Mouse (Mus musculus) neural tube, embryonic 15.5 days (tissue): ENCODE results near the gene Per1. TPM values are rescaled to one million over a fixed set of nuclear protein-coding genes. Genes with fewer than 3 reads are reported as not detected.
A peak's percentile ranks its signal among the peaks of the same experiment; 100 is the strongest.

Experiments used
- ATAC-seq: fragments of 200-750 bp; cut with Nextera tagmentation; 2 replicates; pipeline ENCODE4 v1.8.0; 2017; ENCODE audit warnings: mild to moderate bottlenecking, moderate TSS enrichment, moderate library complexity; ENCODE audit not compliant: low FRiP score
- H3K27ac ChIP-seq: fragments of 300-500 bp; sonication (generic); replicated peaks from 2 replicates; pipeline ENCODE4 v1.5.1; 2015; ENCODE audit warnings: mild to moderate bottlenecking, inconsistent platforms
- H3K27me3 ChIP-seq: fragments of 300-500 bp; sonication (generic); replicated peaks from 2 replicates; pipeline ENCODE4 v1.6.1; 2015; ENCODE audit warnings: inconsistent platforms
- H3K36me3 ChIP-seq: fragments of 300-500 bp; sonication (generic); 2 replicates; pipeline ENCODE4 v1.6.1; 2015; ENCODE audit warnings: inconsistent platforms
- H3K4me1 ChIP-seq: fragments of 300-500 bp; sonication (generic); 2 replicates; pipeline ENCODE4 v1.6.1; 2015; ENCODE audit warnings: inconsistent platforms
- H3K4me2 ChIP-seq: fragments of 300-500 bp; sonication (generic); 2 replicates; pipeline ENCODE4 v1.6.1; 2015; ENCODE audit warnings: inconsistent platforms, mild to moderate bottlenecking, moderate library complexity
- H3K4me3 ChIP-seq: fragments of 300-500 bp; sonication (generic); replicated peaks from 2 replicates; pipeline ENCODE4 v1.5.1; 2015; ENCODE audit warnings: mild to moderate bottlenecking, inconsistent platforms
- H3K9ac ChIP-seq: fragments of 300-500 bp; sonication (generic); replicated peaks from 2 replicates; pipeline ENCODE4 v1.6.1; 2015; ENCODE audit warnings: mild to moderate bottlenecking, inconsistent platforms
- H3K9me3 ChIP-seq: fragments of 300-500 bp; sonication (generic); replicated peaks from 2 replicates; pipeline ENCODE4 v1.6.1; 2016; ENCODE audit warnings: inconsistent platforms
- WGBS: fragments of 180-500 bp; shearing (Covaris S2); methylation state at CpG from one replicate; pipeline ENCODE4 v1.1.7; 2015; ENCODE audit warnings: mixed read lengths; 5-methylcytosine and 5-hydroxymethylcytosine counted together
- polyA plus RNA-seq: library from polyadenylated mRNA; unstranded; fragments of >200 nt; fragmentation: Nextera tagmentation; extraction: Ambion mirVana; gene quantifications from 2 replicates; pipeline ENCODE4 v1.2.1, GENCODE M21; 2015

The Per1 gene
- polyA plus RNA-seq, 1 experiment from 2014 or later, result 10.0 TPM

DNA sequence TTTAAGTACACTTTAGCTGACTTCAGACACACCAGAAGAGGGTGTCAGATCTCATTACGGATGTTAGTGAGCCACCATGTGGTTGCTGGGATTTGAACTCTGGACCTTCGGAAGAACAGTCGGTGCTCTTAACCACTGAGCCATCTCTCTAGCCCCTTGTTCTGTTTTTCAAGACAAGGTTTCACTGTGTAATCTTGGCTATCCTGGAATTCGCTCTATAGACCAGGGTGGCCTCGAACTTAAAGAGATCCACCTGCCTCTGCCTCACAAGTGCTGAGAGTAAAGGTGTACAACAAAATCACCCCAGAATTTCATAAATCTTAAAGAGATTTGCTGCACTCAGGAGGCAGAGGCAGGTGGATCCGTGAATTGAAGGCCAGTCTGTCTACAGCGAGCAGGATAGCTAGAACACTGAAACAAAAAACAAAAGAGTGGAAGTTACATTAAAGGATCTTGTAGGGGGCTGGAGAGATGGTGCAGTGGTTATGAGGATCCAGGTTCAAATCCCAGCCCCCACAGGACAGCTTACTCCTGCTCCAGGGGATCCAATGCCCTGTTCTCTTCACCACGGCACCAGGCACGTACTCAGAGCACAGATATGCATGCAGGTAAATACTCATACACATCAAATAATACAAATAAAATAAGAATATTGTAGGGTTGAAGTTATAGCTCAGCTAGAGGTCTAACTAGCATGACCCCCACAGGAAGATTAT is 19.1 kb upstream of the Per1 start:
- H3K4me2 ChIP-seq, result no peak overlapping the region
- H3K4me1 ChIP-seq, result peaks cover 39% of the 10 kb centered on the region
- H3K27ac ChIP-seq, result no peak overlapping the region
- H3K4me3 ChIP-seq, result no peak overlapping the region
- H3K9ac ChIP-seq, result no peak overlapping the region
- WGBS, result 50% methylated on average over 9 of the region's 9 CpGs
- no peak for ATAC-seq
- no peaks in the 10 kb centered on the region for H3K9me3 ChIP-seq
- H3K27me3 ChIP-seq, result no peaks in the 10 kb centered on the region
- no peaks in the 10 kb centered on the region for H3K36me3 ChIP-seq

DNA sequence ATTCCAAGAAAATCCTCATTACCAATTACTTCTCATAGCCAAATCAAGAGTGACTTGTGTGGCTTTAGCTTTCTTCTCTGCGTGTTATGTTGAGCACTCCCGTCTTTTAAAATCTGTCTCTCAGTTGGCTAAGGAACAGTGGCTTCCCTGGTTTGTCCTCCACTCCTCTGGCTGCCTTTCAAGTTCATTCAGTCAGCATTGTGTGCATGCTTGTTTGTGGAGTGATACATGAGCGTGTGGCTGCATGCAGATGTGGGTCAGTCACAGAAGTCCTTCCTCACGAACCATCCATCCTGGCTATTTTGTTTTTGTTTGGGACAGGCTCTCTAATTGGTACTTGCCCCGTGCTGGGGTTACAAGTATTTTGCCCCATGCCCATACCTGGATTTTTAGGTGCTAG is 18.4 kb upstream of the Per1 start:
- Histone ChIP-seq H3K9me3 (no peaks in the 10 kb centered on the region), H3K4me2 (no peak overlapping the region), H3K4me1 (peaks cover 32% of the 10 kb centered on the region), H3K4me3 (no peak overlapping the region), H3K9ac (no peak overlapping the region), H3K27me3 (no peaks in the 10 kb centered on the region), H3K36me3 (no peaks in the 10 kb centered on the region), H3K27ac (no peak overlapping the region)
- ATAC-seq, result no peak
- 66% methylated on average over 5 of the region's 5 CpGs for WGBS

DNA sequence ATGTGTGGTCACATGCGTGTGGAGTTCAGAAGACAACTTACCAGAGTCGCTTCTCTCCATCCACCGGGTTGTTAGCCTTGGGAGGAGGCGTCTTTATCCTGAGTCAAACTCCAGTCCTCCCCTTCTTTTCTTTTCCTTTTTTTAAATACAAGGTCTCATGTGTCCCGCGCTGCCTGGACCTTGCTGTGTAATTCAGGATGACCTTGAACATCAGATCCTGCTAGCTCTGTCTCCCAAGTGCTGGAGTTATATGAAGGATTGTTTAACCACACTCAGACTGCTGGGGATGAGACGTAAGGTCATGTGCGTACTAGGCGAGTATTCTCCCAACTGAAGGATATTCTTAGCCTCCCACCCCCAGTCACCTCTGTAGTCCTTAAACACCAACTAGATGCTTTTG is 17.7 kb upstream of the Per1 start:
- Histone ChIP-seq H3K36me3 (no peaks in the 10 kb centered on the region), H3K27ac (no peak overlapping the region), H3K4me1 (peaks cover 25% of the 10 kb centered on the region), H3K9me3 (no peaks in the 10 kb centered on the region), H3K9ac (no peak overlapping the region), H3K4me3 (no peak overlapping the region), H3K4me2 (no peak overlapping the region), H3K27me3 (no peaks in the 10 kb centered on the region)
- no peak for ATAC-seq
- WGBS, result 82% methylated on average over 9 of the region's 9 CpGs

DNA sequence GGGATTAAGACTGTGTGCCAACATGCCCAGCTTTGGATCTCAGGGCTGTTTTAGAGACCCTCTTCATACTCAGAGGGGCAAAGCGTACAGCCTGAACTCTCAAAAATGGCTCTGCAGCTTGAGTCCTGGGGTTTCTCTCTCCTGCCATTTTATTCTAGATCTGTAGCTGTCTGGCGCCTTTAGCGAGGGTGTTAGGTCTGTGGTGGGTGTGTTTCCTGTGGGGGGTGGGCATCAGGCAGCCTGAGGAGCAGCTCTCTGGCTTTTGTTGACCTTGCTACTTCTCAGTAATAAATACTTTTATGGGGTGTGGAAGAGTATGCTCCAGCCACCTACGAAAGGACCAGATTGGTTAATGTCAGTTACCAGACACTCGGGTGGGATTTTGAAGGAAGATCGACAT is 17.0 kb upstream of the Per1 start:
- no peak overlapping the region for H3K9ac ChIP-seq
- H3K36me3 ChIP-seq, result no peaks in the 10 kb centered on the region
- 81% methylated on average over 6 of the region's 6 CpGs for WGBS
- H3K4me3 ChIP-seq, result no peak overlapping the region
- H3K4me1 ChIP-seq, result peaks cover 20% of the 10 kb centered on the region
- ATAC-seq, result no peak
- no peak overlapping the region for H3K27ac ChIP-seq
- H3K9me3 ChIP-seq, result no peaks in the 10 kb centered on the region
- no peak overlapping the region for H3K4me2 ChIP-seq
- H3K27me3 ChIP-seq, result no peaks in the 10 kb centered on the region

DNA sequence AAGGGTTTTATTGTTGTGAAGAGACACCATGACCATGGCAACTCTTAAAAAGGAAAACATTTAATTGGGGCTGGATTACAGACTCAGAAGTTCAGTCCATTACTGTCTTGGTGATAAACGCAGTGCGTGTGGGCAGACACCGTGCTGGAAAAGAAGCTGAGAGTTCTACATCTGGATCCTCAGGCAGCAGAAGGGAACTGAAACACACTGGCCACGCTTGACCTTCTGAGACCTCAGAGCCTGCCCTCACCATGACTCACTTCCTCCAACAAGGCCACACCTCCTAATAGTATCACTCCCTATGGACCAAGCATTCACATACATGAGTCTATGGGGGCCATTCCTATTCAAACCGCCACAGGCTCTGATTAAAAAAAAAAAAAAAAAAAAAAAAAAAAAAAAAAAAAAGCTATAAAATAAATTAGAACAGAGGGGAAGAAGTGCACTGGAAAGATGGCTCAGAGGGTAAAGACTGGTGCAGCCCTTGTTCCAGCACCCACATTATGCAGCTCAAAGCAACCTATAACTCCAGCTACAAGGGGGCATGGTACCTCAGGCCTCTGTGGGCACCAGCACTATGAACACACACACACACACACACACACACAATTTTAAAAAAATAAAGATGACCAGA is 16.1 kb upstream of the Per1 start:
- 70% methylated on average over 5 of the region's 5 CpGs for WGBS
- Histone ChIP-seq H3K27ac (0 out of 2 replicates have a peak overlapping the region, but pooled peaks have one; percentile 9), H3K4me2 (no peak overlapping the region), H3K9me3 (no peaks in the 10 kb centered on the region), H3K27me3 (no peaks in the 10 kb centered on the region), H3K4me1 (peaks cover 14% of the 10 kb centered on the region), H3K9ac (no peak overlapping the region), H3K36me3 (no peaks in the 10 kb centered on the region), H3K4me3 (no peak overlapping the region)
- ATAC-seq, result no peak

DNA sequence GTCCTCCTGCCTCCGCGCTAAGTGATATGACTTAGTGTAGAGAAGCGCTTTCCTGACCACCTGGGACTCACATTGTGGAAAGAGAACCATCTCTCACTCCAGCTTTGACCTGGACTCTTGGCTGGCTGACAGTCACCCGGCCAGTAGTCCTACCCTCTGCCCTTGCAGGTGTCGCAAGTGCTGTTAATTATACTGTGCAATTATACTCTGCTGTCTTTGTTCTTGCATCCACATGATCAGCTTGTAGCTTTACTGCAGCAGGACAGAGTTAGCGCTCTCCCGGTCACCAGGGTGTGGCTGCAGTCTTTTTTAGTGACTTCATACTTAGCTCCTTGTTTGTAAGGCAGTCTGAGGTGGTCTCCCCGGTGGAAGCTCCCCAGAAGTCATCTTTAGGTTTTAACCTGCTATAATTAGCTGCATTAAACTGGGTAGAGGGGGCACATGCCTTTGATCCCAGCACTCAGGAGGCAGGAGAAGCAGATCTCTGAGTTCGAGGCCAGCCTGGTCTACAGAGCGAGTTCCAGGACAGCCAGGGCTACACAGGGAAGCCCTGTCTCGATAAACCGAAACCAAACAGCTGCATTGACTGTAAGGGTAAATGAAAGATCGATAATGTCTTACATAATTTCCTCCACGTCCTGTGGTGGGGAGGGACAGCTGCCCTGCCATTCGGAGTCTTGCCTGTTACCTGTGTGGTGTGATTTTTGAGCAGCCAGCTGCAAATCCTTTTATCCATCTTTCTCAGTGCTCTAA is 14.7 kb upstream of the Per1 start:
- Histone ChIP-seq H3K4me2 (no peak overlapping the region), H3K9me3 (no peaks in the 10 kb centered on the region), H3K27ac (no peak overlapping the region), H3K4me1 (peaks cover 3% of the 10 kb centered on the region; the same call in 1 of the 2 replicates), H3K9ac (no peak overlapping the region), H3K4me3 (no peak overlapping the region), H3K36me3 (no peaks in the 10 kb centered on the region), H3K27me3 (no peaks in the 10 kb centered on the region)
- ATAC-seq, result no peak
- WGBS, result 75% methylated on average over 15 of the region's 15 CpGs

DNA sequence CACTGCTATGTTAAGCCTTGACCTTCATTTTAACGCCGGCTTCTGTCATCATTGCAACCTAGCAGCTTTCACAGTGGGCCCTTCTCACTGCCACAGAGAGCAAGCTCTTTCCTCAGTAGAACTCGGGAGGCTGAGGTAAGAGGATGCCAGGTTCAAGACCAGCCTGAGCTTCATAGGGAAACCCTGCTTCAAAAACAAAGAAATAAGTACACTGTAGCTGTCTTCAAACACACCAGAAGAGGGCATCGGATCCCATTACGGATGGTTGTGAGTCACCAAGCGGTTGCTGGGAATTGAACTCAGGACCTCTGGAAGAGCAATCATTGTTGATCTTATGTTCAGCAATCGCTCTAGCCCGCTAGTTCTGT is 14.2 kb upstream of the Per1 start:
- Histone ChIP-seq H3K4me1 (peaks cover 3% of the 10 kb centered on the region; the same call in 1 of the 2 replicates), H3K27ac (no peak overlapping the region), H3K4me2 (no peak overlapping the region), H3K27me3 (no peaks in the 10 kb centered on the region), H3K9me3 (no peaks in the 10 kb centered on the region), H3K36me3 (no peaks in the 10 kb centered on the region), H3K9ac (no peak overlapping the region), H3K4me3 (no peak overlapping the region)
- ATAC-seq, result no peak
- 91% methylated on average over 8 of the region's 8 CpGs for WGBS

DNA sequence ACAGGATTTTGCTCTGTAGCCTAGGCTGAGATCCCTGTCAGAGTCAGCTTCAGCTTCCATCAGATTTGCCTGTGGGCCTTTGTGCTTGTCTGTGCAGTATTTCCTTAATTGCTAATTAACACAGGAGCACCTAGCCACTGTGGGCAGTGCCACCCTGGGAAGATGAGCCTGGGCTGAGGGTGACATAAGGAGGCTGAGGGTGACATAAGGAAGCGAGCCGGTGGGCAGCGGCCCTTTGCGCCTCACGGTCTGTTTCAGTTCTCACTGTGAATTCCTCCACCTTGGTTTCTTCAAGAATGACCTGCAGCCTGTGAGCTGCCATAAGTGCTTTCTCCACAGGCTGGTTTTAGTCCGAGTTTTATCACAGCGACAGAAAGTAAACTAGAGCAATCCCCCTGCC is 13.4 kb upstream of the Per1 start:
- no peak overlapping the region for H3K9ac ChIP-seq
- H3K9me3 ChIP-seq, result no peaks in the 10 kb centered on the region
- no peak for ATAC-seq
- H3K4me1 ChIP-seq, result peaks cover 2% of the 10 kb centered on the region; the same call in 1 of the 2 replicates
- H3K27ac ChIP-seq, result no peak overlapping the region
- H3K4me3 ChIP-seq, result no peak overlapping the region
- no peak overlapping the region for H3K4me2 ChIP-seq
- WGBS, result 84% methylated on average over 7 of the region's 7 CpGs
- no peaks in the 10 kb centered on the region for H3K36me3 ChIP-seq
- H3K27me3 ChIP-seq, result no peaks in the 10 kb centered on the region

DNA sequence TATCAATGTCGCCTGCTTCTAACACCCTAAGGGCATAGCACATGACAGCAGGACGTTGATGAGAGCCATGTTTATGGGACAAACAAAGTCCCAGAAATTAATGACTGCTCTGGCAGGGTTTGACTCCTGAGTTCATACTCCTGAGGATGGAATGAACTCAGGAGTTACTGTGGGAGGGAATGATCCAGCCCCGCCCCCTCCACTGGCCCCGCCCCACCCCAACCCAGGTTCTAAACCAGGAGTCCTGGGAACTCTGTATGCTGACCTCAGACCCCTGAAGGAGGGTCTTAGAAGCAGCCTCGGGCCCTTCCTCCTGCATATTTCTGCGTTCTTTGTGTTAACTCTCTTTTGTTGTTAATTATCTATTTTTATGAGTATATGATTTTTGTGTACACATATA is 9.4 kb upstream of the Per1 start:
- Histone ChIP-seq H3K9ac (no peak overlapping the region), H3K27me3 (no peaks in the 10 kb centered on the region), H3K27ac (no peak overlapping the region), H3K4me2 (no peak overlapping the region), H3K4me1 (peaks cover 27% of the 10 kb centered on the region), H3K36me3 (peaks cover 8% of the 10 kb centered on the region; the same call in 1 of the 2 replicates), H3K9me3 (no peaks in the 10 kb centered on the region), H3K4me3 (no peak overlapping the region)
- WGBS, result 66% methylated on average over 6 of the region's 6 CpGs
- ATAC-seq, result no peak

DNA sequence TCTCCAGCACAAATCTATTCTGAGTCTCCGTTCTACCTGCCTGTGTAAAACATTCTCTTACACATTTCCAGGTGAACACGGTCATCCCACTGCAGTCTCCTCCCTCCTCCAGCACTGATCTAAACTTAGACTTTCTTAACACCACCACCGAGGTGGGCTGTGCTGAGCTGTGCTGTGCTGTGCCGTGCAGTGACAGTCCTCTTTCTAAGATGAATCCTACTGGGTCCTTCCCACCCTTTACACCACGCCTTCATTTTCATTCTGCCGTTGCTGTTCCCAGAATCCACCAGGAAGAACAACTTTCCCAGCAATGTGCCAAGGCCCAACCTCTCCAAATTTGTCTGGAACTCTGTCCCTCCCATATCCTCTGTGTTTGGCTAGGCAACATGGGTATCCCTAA is 8.6 kb upstream of the Per1 start:
- Histone ChIP-seq H3K27me3 (no peaks in the 10 kb centered on the region), H3K4me3 (no peak overlapping the region), H3K4me2 (no peak overlapping the region), H3K4me1 (peaks cover 35% of the 10 kb centered on the region), H3K9me3 (no peaks in the 10 kb centered on the region), H3K9ac (no peak overlapping the region), H3K36me3 (peaks cover 16% of the 10 kb centered on the region; the same call in 1 of the 2 replicates), H3K27ac (no peak overlapping the region)
- 72% methylated on average over 6 of the region's 6 CpGs for WGBS
- no peak for ATAC-seq

DNA sequence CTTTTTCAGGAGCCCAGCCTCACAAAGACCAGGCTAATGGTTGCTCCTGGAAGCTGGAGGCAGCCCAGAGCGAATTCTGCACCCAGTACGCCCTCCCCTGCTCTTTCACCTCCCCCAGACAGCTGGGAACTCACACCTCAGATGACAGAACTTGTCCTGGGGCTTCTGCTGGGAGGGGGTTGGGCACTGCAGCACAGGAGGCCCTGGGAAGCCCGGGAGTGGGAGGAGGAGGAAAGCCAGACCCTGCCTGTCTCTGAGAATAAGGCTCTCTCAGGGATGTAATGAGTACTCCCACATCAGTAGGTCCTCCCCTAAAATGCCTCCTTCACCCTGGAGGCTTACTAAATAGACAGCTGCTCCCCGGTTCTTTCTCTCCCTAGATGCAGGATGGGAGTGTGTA is 7.9 kb upstream of the Per1 start:
- 32% methylated on average over 4 of the region's 4 CpGs for WGBS
- Histone ChIP-seq H3K9me3 (no peaks in the 10 kb centered on the region), H3K36me3 (peaks cover 21% of the 10 kb centered on the region), H3K4me2 (no peak overlapping the region), H3K4me3 (no peak overlapping the region), H3K4me1 (peaks cover 42% of the 10 kb centered on the region), H3K9ac (no peak overlapping the region; the same call in 1 of the 2 replicates), H3K27ac (peak overlapping the region; percentile 95; the same call in 1 of the 2 replicates), H3K27me3 (no peaks in the 10 kb centered on the region)
- ATAC-seq, result no peak

DNA sequence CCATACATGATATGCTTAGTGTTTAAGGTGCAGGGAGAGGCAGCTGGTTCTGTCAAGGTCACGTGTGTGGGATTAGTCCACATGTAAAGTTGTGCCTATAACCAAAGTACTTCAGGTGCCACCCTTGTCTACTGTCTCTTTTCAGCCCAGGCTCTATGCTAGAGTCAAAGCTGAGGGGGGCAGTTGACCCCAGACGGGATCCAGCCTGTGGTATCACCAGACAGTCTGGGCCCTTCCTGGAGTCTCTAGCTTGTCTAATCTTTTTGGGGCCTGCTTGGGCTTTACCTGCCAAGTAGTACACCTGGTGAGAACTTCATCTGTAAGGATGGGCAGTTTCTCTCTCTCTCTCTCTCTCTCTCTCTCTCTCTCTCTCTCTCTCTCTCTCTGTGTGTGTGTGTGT is 7.4 kb upstream of the Per1 start:
- no peak overlapping the region; the same call in none of the 2 replicates for H3K9ac ChIP-seq
- H3K27me3 ChIP-seq, result no peaks in the 10 kb centered on the region
- no peaks in the 10 kb centered on the region for H3K9me3 ChIP-seq
- peak overlapping the region; percentile 95 for H3K27ac ChIP-seq
- ATAC-seq, result no peak
- peak overlapping the region; percentile 72; the same call in 1 of the 2 replicates for H3K4me3 ChIP-seq
- H3K4me1 ChIP-seq, result peaks cover 47% of the 10 kb centered on the region
- peaks cover 25% of the 10 kb centered on the region for H3K36me3 ChIP-seq
- H3K4me2 ChIP-seq, result peak overlapping the region; percentile 94
- WGBS, result 54% methylated on average over 2 of the region's 2 CpGs
